Mouse (Mus musculus) megakaryocyte, adult 5-6 weeks (primary cell): Measurements from ENCODE around the gene Serp1. TPM values are rescaled to one million over a fixed set of nuclear protein-coding genes. Genes with fewer than 3 reads are reported as not detected.

ENCODE experiments used
- ATAC-seq: 2 replicates; pipeline ENCODE4 v1.8.0; 2016; ENCODE audit warnings: mild to moderate bottlenecking, inconsistent platforms; ENCODE audit not compliant: poor library complexity, severe bottlenecking
- total RNA-seq, 2 experiments: library from RNA; stranded (forward) in 1 of 2; stranded (reverse) in 1 of 2; fragments of 153-499, 151-499 nt in 1 of 2; fragments of 221-1000, 200-1000 nt in 1 of 2; gene quantifications; 2 replicates each; pipeline versions ENCODE4 v1.2.3 to v1.2.4; 2015 to 2017

Gene Serp1
- total RNA-seq (2015) (189 and 218 TPM in 2 replicates), total RNA-seq (2017) (208 and 222 TPM in 2 replicates)

DNA sequence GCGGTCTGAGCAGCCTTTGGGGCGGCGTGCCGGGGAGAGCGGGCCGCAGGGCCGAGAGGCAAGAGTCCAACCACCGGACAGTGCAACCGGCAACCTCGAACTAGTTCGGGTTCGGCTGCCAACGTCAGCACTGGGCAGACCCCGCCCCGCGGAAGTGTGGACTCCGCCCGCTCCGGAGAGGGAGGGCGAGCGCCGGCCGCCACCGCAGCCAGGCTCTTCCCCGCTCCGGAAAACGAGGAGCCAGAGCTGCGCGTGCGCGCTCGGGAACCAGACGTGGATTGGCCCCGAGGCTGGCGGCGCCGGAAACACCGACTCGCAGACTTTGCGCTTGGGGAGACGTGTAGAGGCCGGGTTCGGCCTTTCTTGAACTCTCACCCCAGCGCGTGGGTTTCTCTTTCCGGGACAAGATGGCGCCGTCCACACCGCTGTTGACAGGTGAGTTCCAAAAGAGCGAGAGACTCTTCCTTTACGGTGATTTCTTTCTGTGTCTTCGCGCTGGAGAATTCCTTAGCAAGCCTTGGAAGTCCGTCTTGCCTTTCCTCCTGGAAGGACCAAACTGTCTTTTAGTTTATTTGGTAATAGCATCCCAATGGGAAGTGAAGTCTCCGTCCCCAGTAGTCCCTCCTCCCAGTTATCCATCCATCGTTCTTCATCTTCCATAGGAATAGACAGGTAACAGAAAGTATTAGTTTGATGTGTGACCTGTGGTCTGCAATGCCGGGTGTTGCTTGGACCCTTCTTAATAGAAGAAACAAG lies at the start of gene Serp1, which contains the start of gene Eif2a:
Gene Serp1 (minus strand): TSS at position 241 of the 756 bp plus-strand sequence.
Gene Eif2a (plus strand): TSS at position 170 of the 756 bp plus-strand sequence.
- ATAC-seq: peak; percentile 97

DNA sequence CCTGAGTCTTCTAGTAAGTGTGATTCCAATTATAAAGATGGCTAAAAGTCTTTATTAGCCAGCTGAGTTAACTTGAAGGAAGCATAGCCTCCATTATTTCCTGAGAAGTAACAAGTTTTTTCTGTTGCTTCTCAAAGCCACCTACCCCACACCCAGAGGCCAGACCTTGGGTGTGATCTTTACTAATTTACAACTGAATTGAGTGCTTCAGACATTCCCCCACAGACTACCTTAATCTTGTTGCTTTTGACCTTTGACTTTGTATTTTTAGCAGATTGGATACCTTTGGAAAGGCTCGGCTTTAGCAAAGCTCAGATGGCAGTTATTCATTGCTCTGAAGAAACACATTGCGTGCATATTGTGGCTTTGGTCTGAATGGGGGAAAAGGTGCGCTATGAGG lies 45.1 kb upstream of the Serp1 start:
- ATAC-seq: no peak

DNA sequence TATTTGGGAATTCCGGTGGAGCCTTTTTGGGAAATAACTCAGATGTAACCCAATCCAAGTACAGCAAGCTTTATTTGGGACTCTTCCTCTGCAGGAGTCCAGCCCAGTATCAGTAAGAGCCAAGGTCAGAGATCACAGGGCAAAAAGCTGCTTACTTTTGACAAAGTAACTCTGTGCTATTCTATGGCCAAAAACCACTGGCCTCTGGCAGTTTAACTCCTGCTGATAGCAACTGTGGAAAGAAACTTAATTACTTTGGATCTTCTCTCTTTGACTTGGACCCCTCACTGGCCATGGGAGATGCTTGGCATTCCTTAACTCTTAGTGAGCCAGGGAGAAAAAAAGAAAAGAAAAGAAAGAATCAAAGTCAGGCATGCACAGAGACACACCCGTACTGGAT lies 35.7 kb upstream of the Serp1 start:
- ATAC-seq: no peak

DNA sequence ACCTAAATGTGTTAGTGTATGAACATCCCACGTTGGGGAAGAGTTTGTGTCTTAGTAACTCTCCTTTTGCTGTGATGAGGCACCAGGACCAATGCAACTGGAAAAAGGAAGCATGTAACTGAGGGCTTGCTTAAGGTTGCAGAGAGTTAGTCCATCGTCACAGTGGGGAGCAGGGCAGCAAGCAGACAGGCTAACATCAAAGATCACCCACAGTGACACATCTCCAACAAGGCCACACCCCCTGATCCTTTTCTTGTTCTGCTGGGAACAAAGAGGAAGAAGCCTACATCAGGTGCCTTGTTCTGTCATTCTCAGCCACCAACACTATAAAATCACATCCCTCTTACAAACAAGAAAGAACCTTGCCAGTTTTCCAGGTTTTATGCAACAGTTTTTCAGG lies 34.2 kb upstream of the Serp1 start:
- ATAC-seq: peak; percentile 86

DNA sequence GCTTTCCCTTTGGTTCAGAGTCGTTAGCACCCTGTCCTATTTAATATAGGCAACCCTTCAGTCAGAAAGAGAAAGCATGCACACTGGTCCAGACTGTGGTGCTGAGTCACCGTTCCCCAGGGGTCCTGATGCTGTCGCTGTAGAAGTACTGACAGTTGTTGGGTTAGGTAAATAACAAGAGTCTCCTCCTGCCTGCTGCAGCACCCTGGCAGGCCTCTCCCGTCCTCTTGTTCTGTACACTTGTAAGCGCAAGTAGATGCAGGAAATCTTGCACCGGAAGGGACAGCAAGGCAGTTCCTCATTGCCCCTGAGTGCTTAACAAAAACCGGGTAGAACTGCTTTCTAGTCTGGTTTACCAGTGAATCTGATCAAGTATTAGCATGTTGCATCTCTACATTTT lies 31.0 kb upstream of the Serp1 start:
- ATAC-seq: peak; percentile 68

DNA sequence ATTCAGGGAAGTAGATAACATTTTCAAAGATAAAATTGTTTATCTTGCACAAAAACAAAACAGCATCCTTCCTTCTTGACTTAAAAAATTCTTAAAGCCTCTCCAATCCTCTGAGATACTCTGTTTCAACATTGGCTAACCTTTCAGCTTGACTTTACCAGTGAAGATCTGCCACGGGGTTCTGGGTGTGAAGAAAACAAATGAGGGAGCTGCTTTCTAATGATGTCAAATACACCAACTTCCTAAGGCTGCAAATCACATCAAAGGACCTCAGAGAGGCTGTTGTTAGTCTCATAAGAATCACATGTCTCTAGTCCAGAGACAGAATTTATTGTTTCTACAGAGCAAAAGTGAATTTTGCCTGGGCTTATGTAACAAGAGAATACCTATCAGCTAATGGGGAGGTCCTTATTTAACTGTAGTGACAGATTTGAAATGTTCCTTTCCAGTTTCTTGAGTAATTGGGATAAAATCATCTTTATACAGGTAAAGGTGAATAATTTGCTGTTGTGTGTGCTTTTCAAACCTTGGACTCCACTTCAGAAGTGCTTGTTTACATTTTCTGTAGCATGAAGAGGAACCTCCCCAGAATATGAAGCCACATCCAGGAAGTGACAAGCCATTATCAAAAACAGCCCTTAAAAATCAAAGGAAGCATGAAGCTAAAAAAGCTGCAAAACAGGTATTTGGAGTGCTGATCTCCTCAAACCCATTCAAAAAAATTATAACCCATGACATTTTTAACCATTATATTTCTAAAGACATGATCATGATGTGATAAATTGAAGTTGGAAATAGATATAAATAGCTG lies 26.5 kb upstream of the Serp1 start:
- peak; percentile 38 for ATAC-seq

DNA sequence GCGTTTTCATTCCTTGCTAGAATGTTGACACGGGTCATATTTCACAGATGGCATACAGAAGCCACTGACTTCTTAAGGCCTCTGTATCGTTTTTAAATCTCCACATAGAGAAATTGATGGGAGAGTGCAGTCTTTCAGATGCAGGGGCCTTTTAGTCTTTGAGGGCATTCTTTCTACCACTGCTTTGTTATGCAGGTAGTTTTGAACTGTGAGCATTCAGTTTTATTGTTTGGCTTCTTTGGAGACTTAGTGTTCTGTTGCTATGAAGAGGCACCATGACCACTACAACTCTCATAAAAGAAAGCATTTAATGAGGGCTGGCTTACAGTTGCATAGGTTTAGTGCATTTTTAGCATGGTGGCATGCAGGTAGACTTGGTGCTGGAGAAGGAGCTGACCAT lies 10.9 kb upstream of the Serp1 start:
- no peak for ATAC-seq

DNA sequence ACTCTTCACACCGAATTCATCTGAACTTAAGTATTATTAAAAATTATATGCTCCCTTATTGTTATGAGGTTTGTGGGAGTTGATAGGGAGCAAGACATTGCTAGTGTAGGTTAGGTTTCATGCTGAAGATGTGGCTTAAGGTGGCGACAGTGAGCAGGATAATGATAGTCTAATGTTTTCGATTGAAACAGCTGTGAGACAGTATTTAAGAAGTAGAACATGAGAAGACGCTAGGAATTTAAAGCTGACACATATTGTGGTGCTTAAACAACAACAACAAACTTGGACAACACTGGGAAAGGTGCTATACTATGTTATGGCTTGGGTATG lies 681 bp upstream of the Serp1 start:
- ATAC-seq: no peak

DNA sequence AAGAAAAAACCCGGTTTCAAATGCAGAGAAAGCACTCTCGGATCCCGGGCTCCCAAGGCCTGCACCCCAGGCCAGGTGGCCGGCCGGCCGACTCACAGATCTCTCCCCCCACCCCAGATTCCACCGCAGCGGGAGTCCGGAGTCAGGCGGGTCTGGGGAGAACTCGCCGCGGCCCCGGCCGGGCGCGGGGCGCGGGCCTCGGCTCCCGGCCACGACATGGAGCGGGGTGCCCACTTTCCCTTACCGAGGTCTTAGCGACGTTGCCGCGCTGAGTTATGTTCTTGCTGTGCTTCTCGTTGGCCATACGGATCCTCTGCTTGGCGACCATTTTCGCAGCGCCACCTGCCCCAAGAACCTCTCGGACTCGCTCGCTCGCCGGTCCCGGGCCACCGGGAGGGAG lies 526 bp downstream of the Serp1 start:
- no peak for ATAC-seq

DNA sequence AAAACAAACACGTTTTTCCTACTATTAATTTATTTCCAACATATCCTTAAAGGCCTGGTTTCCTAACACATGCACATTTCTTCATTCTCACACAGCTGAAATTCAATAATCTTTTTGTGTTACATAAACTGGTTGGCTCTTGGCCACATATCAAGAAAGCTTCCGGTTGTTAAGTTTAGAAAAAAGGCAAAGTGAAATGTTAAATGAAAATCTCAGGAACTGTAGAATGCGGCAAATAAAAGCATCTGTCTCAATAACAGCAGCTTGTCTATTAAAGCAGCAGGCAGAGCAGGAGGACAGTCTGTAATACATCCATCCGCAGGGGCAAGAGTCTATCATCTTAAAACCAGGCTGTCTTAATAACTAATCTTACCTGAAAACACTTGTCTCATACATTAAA lies 1.4 kb downstream of the Serp1 start:
- no peak for ATAC-seq

DNA sequence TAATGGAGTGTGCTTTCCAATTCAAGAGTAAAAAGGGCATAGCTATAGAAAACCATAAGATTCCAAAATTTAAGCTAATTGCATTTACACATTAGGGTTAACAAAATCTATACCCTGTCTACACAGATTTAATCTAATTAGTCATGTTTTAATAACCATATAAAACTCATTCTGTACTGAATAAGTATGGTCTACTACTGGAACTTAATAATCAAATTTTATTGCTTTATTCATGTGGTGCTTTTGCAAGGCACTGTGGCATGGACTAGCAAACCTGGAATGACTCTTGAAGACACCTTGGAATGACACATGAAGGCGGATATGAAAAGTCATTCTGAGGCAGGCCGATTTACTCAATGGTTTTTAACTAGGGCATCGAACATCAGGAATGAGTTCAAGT lies 2.3 kb downstream of the Serp1 start:
- ATAC-seq: no peak

DNA sequence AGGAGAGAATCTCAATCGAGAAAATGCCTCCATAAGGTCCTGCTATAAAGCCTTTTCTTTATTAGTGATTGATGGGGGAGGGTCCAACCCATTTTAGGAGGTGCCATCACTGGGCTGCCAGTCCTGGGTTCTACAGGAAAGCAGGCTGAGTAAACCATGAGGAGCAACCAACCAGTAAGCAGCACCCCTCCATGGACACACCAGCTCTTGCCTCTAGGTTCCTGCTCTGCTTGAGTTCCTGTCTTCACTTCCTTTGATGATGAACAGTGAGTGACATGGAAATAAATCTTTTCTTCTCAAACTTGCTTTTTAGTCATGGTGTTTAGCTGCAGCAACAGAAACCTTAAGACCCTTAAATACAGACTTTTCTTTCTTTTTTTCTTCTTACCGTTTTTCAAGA lies 4.3 kb downstream of the Serp1 start:
- ATAC-seq: no peak

DNA sequence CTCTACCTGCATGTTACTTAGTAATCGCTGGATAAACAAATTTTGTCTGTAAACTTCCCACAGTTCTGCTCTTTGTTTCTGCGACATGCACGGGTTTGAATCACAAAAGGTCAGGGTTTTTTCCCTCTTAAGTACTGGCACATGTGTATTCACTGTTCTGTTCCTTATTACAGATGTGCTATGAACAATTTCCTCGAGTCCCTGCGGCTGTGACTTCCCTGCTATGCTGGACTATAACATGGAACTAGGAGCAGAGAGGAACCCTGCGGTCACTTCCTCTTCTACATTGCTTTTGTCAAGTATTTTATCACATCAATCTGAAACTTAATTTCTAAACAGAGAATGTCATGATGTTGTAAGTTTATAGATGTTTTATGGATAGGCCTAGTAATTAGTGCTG lies 5.4 kb downstream of the Serp1 start:
- ATAC-seq: peak; percentile 57

DNA sequence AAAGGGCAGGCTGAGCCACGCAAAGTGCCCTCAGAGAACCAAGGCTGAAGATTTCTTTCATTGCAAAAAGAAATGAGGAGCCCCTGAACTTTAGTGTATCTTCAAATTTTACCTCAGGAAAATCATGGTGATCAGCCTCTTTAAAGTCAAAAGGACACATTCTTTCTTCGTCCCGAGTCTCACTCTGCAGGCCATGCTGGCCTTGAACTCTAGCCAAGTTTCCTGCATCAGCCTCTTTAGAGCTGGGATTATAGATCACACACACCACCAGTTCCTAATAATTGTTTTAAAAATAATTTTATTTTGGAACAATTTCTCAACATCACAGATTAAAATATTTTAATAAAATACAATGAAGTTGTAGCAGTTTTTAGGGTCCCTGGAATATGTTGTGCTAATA lies 6.2 kb downstream of the Serp1 start:
- ATAC-seq: no peak

DNA sequence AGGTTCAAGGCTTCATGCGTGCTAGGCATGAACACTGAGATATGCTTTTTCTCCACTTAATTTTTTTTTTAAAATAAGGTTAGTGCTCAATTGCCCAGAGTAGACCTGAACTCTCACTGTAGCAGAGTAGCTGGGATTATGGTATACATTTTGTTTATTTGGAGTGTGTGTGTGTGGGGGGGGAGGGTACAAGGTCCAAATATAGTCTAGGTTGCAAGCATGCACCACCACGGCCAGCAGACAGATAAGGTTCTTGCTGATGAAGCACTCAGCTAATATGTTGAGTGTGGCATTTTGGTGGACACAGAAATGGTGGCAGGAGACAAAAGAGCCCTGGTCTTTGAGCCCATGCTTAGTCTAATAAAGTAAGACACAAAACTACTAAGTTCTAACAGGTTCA lies 6.7 kb downstream of the Serp1 start:
- ATAC-seq: no peak

DNA sequence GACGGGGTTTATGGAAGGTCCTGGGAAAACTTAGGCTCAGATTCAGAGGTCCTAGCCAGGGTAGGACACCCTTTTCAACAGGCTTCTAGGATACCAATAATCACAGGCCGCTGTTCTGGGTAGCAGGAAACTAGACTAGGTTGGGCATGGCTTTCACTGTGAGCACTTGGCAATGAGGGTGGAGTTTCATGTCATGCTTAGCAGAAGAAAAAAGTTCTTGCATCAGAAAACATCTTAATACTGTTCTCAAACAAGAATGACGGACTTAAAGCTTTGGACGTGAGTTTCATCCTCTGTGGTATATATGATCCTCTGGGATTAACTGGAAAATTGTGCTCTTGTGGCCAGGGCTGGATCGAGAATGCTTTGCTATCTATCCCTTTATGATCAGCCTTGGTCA lies 7.9 kb downstream of the Serp1 start:
- 0 out of 2 replicates have a peak, but pooled peaks have one; percentile 23 for ATAC-seq

DNA sequence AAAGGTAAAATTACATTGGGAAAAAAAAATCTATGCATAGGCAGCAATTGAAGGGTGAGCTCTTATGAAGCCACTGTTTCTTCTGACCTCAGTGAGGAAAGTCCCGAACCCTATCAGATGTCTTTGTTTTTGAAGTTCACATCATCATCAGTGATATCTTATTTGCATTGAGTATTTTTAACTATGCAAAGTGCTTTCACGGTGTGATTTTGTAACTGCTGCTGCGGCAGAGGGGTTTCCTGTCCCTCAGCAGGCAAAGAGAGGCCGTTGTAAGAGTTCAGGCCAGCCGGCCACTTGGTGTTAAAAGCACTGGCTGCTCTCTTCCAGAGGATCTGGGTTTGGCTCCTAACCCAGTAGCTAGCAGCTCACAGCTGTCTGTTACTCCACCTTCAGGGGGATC lies 8.4 kb downstream of the Serp1 start:
- peak; percentile 46 for ATAC-seq

DNA sequence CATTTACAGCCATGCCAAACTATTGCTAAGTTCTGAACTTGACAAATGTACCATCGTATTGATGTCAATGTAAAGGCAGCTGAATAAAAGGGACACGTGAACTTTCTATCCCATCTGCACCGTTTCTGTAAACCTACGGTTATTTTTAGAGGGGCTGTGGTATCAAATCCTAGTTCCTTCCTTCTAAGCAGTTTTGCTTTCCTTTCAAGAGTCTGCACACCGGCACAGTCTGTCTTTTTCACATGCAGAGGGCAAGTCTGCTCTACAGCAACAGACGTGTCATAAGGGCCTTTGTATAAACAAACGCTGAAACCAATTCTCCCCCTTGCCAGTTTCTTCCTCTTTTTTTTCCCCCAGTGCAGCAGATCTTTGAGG lies 9.1 kb downstream of the Serp1 start:
- ATAC-seq: peak; percentile 74

DNA sequence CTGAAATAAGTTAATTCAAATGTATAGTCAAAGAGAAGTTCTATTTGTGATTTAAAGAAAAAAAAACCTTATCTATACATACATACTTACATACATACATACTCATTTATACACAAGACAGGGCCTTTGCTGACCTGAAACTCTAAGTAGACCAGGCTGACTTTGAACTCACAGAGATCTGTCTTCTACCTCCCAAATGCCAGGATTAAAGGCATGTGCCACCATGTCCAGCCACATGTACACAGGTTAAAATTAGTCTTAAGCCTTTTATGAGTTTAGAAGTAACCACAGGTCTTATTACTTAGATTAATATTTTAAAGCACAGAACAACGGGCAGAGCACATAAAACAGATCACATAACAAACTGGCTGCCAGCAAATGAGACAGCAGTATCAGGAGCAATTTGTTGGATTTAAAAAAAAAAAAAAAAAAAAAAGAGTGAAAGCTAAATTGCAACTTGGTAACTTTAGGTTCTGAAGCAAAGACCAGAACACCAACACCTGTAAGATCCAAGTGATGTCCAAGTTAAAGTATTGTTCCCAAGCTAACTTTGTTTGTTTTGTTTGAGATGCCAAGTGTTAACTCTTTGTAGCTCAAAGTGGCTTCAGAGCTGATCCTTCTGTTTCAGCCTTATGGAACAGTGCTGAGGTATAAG lies 9.6 kb downstream of the Serp1 start:
- ATAC-seq: no peak

DNA sequence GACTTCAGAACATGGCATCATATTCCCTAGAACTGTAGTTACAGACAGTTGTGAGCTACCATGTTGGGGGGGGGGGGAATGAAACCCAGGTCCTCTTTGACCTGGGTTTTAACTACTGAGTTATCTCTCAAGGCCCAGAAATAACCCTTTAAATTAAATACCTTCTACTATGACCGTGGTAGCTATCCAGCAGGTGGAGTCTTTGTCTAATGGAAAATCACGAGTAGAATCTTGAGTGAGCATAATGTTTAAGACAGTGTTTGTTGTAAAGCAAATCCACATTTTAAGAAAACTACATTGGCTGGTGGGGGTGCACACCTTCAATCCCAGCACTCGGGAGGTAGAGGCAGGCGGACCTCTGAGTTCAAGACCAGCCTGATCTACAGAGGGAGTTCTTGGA lies 12.2 kb downstream of the Serp1 start:
- ATAC-seq: no peak

DNA sequence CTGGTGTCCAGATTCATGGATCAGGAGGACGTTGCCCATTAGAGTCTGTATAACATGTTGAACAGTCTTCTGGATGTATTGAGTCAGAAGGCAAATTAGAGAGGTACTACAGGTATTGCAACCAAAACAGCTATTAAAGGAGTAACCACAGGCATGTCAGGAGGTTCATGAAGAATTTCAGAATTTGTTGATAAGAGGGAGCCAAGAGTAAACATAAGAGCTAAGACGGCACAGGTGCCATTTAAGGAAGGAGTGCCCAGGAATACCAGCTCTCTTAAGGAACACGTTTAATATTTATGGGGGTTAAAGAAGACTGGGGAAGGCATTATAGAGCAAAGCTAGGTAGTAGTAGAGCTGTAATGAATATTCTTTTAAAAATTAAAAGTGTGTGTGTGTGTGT lies 13.0 kb downstream of the Serp1 start:
- no peak for ATAC-seq

DNA sequence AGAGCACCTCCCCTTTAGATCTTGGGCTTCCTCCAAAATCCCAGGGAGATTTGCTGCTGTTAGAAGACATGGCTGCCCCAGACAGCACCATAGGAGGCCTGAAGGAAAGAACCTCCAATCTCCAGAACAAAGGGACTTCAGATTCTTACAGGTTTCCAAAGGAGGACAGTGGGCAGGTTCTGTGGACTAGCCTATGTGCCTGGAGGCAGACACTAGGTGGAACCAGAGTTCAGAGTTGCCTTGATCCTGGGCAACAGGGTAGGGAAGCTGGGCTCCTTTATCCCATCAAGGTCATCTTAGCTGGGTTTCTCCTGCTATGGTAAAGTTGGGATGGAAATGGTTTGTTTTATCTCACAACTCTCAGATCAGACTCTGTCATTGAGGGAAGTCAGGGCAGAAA lies 14.1 kb downstream of the Serp1 start:
- peak; percentile 65 for ATAC-seq
